Mouse (Mus musculus) brain, embryonic 14.5 days (tissue): ENCODE data around the gene 2310046K23Rik.

Source experiments
- CTCF ChIP-seq: fragments of 200-500 bp; IDR thresholded peaks from 2 replicates; pipeline ENCODE4 v1.5.1; 2012; ENCODE audit warnings: inconsistent platforms, mild to moderate bottlenecking, moderate library complexity, borderline replicate concordance; ENCODE audit not compliant: insufficient read depth, insufficient read length; ENCODE audit errors: extremely low read depth
- POLR2A ChIP-seq: fragments of 200-500 bp; IDR thresholded peaks from 2 replicates; pipeline ENCODE4 v1.6.1; 2012; ENCODE audit warnings: mild to moderate bottlenecking, inconsistent platforms, borderline replicate concordance; ENCODE audit not compliant: poor library complexity, insufficient read depth, insufficient read length, severe bottlenecking; ENCODE audit errors: extremely low read depth

- TF ChIP-seq CTCF (no peak), POLR2A (no peak)
These were observed 48.0 kb downstream of the 2310046K23Rik start for GRCm38 (mm10) chr3:92486307-92486706.
